Mouse (Mus musculus) lung, embryonic 14.5 days (tissue): Measurements from ENCODE around the gene Usp47. TPM values are rescaled to one million over a fixed set of nuclear protein-coding genes. Genes with fewer than 3 reads are reported as not detected.

Experiments
- ATAC-seq: fragments of 200-750 bp; cut with Nextera tagmentation; 2 replicates; pipeline ENCODE4 v1.8.0; 2017; ENCODE audit warnings: mild to moderate bottlenecking, moderate TSS enrichment, moderate library complexity; ENCODE audit not compliant: insufficient read depth
- DNase-seq: peaks from one replicate; pipeline ENCODE4 v3.0.0-alpha.2; 2015
- H3K27ac ChIP-seq: fragments of 300-500 bp; sonication (generic); 2 replicates; pipeline ENCODE4 v1.5.1; 2014; ENCODE audit warnings: low read depth, mild to moderate bottlenecking, moderate library complexity
- H3K27me3 ChIP-seq: fragments of 300-500 bp; sonication (generic); 2 replicates; pipeline ENCODE4 v1.6.1; 2014; ENCODE audit warnings: low read length, control low read depth; ENCODE audit not compliant: insufficient read depth
- H3K36me3 ChIP-seq: fragments of 300-500 bp; sonication (generic); 2 replicates; pipeline ENCODE4 v1.6.1; 2014; ENCODE audit warnings: control low read depth; ENCODE audit not compliant: insufficient read depth
- H3K4me1 ChIP-seq: fragments of 300-500 bp; sonication (generic); 2 replicates; pipeline ENCODE4 v1.6.1; 2014; ENCODE audit warnings: antibody characterized with exemption, control low read depth; ENCODE audit not compliant: insufficient read depth
- H3K4me2 ChIP-seq: fragments of 300-500 bp; sonication (generic); 2 replicates; pipeline ENCODE4 v1.6.1; 2014; ENCODE audit warnings: mild to moderate bottlenecking
- H3K4me3 ChIP-seq: fragments of 300-500 bp; sonication (generic); 2 replicates; pipeline ENCODE4 v1.5.1; 2014; ENCODE audit warnings: low read depth, low read length
- H3K9ac ChIP-seq: fragments of 300-500 bp; sonication (generic); 2 replicates; pipeline ENCODE4 v1.6.1; 2014
- H3K9me3 ChIP-seq: fragments of 300-500 bp; sonication (generic); 2 replicates; pipeline ENCODE4 v1.6.1; 2016; ENCODE audit warnings: low read depth, low read length, control low read depth
- CTCF ChIP-seq: IDR thresholded peaks from 2 replicates; pipeline ENCODE4 v1.5.1; 2016; ENCODE audit warnings: antibody characterized with exemption, low read depth
- WGBS: fragments of 180-500 bp; shearing (Covaris S2); extraction: QIAGEN DNeasy Blood & Tissue Kit; methylation state at CpG from one replicate; pipeline ENCODE4 v1.1.7; 2014; 5-methylcytosine and 5-hydroxymethylcytosine counted together
- polyA plus RNA-seq: library from polyadenylated mRNA; unstranded; fragments of >200 nt; fragmentation: Nextera tagmentation; extraction: Ambion mirVana; gene quantifications from 2 replicates; pipeline ENCODE4 v1.2.1, GENCODE M21; 2014

Usp47 gene
- polyA plus RNA-seq, 1 experiment from 2014 or later = 92.1 TPM

- no peaks in the 10 kb centered on the region for H3K9me3 ChIP-seq
- DNase-seq = no peak
- H3K9ac ChIP-seq = no peak overlapping the region
- H3K4me2 ChIP-seq = no peak overlapping the region
- H3K27me3 ChIP-seq = no peaks in the 10 kb centered on the region
- H3K4me1 ChIP-seq = no peaks in the 10 kb centered on the region
- H3K4me3 ChIP-seq = no peak overlapping the region
- no peaks in the 10 kb centered on the region for H3K36me3 ChIP-seq
- no peak overlapping the region for H3K27ac ChIP-seq
- WGBS = 74% methylated on average over 7 of the region's 7 CpGs
- ATAC-seq = no peak
- no peak for TF ChIP-seq CTCF
These were observed 114.8 kb downstream of the Usp47 start for GRCm38 (mm10) chr7:112138168-112138508.

- no peak for TF ChIP-seq CTCF
- DNase-seq (no peak), ATAC-seq (no peak)
- no peaks in the 10 kb centered on the region for H3K9me3 ChIP-seq
- H3K36me3 ChIP-seq = no peaks in the 10 kb centered on the region
- H3K4me3 ChIP-seq = no peak overlapping the region
- 61% methylated on average over 11 of the region's 11 CpGs for WGBS
- H3K9ac ChIP-seq = no peak overlapping the region
- H3K4me1 ChIP-seq = no peaks in the 10 kb centered on the region
- H3K4me2 ChIP-seq = no peak overlapping the region
- no peak overlapping the region for H3K27ac ChIP-seq
- H3K27me3 ChIP-seq = no peaks in the 10 kb centered on the region
These were observed 115.5 kb downstream of the Usp47 start for GRCm38 (mm10) chr7:112138509-112139405.

- ATAC-seq = no peak
- no peaks in the 10 kb centered on the region for H3K36me3 ChIP-seq
- no peak overlapping the region for H3K27ac ChIP-seq
- WGBS = 89% methylated on average over 2 of the region's 2 CpGs
- H3K4me2 ChIP-seq = no peak overlapping the region
- TF ChIP-seq CTCF = no peak
- DNase-seq = no peak
- H3K9me3 ChIP-seq = no peaks in the 10 kb centered on the region
- H3K4me1 ChIP-seq = no peaks in the 10 kb centered on the region
- H3K27me3 ChIP-seq = no peaks in the 10 kb centered on the region
- H3K4me3 ChIP-seq = no peak overlapping the region
- no peak overlapping the region for H3K9ac ChIP-seq
These were observed 117.4 kb downstream of the Usp47 start for GRCm38 (mm10) chr7:112140725-112141124.

- TF ChIP-seq CTCF = no peak
- DNase-seq = no peak
- ATAC-seq = no peak
- no peak overlapping the region for H3K4me2 ChIP-seq
- H3K4me3 ChIP-seq = no peak overlapping the region
- no peaks in the 10 kb centered on the region for H3K27me3 ChIP-seq
- 77% methylated on average over 3 of the region's 3 CpGs for WGBS
- no peaks in the 10 kb centered on the region for H3K4me1 ChIP-seq
- H3K9ac ChIP-seq = no peak overlapping the region
- H3K9me3 ChIP-seq = no peaks in the 10 kb centered on the region
- H3K36me3 ChIP-seq = no peaks in the 10 kb centered on the region
- no peak overlapping the region for H3K27ac ChIP-seq
These were observed 119.3 kb downstream of the Usp47 start for GRCm38 (mm10) chr7:112142616-112143015.

GRCm38 (mm10) chr7:112143090-112143500 is 119.8 kb downstream of the Usp47 start:
- Histone ChIP-seq H3K9me3 (no peaks in the 10 kb centered on the region), H3K27me3 (no peaks in the 10 kb centered on the region), H3K36me3 (no peaks in the 10 kb centered on the region), H3K9ac (no peak overlapping the region), H3K4me1 (no peaks in the 10 kb centered on the region), H3K4me2 (no peak overlapping the region), H3K27ac (no peak overlapping the region), H3K4me3 (no peak overlapping the region)
- TF ChIP-seq CTCF = no peak
- ATAC-seq (no peak), DNase-seq (no peak)
- WGBS = 32% methylated on average over 7 of the region's 7 CpGs

GRCm38 (mm10) chr7:112143978-112144377 is 120.7 kb downstream of the Usp47 start:
- Histone ChIP-seq H3K4me2 (no peak overlapping the region), H3K4me1 (no peaks in the 10 kb centered on the region), H3K4me3 (no peak overlapping the region), H3K9ac (no peak overlapping the region), H3K27me3 (no peaks in the 10 kb centered on the region), H3K36me3 (no peaks in the 10 kb centered on the region), H3K27ac (no peak overlapping the region), H3K9me3 (no peaks in the 10 kb centered on the region)
- TF ChIP-seq CTCF = no peak
- ATAC-seq = no peak
- no peak for DNase-seq
- 65% methylated on average over 4 of the region's 4 CpGs for WGBS

- DNase-seq (no peak), ATAC-seq (no peak)
- no peaks in the 10 kb centered on the region for H3K4me1 ChIP-seq
These were observed 121.4 kb downstream of the Usp47 start for GRCm38 (mm10) chr7:112144646-112145179.

More at GRCm38 (mm10) chr7:112144646-112145179, 121.4 kb downstream of the Usp47 start:
- H3K36me3 ChIP-seq = 0 out of 2 replicates have a peak, but pooled peaks cover 2% of the 10 kb centered on the region
- no peak overlapping the region for H3K4me2 ChIP-seq
- no peak overlapping the region for H3K27ac ChIP-seq
- no peak overlapping the region for H3K4me3 ChIP-seq
- TF ChIP-seq CTCF = no peak
- no peak overlapping the region for H3K9ac ChIP-seq
- no peaks in the 10 kb centered on the region for H3K9me3 ChIP-seq
- WGBS = 66% methylated on average over 11 of the region's 11 CpGs
- H3K27me3 ChIP-seq = no peaks in the 10 kb centered on the region
